Mouse (Mus musculus): ENCODE measurements at regions not wholly inside any gene's neighbourhood (a gene's known extent, or its start where the extent isn't known, plus 50 kb on each side); places are given as distances from the start of the nearest gene placed in this dataset. TPM values are rescaled to one million over a fixed set of nuclear protein-coding genes. Genes with fewer than 3 reads are reported as not detected.

Small RNAs in the stretch of these regions (microRNA-seq; reads per million reads assigned to microRNA genes)
- not detected for gene Gm44495

Data from limb, embryonic 13.5 days (tissue).